Mouse (Mus musculus): ENCODE measurements around the gene Arnt2. TPM values are rescaled to one million over a fixed set of nuclear protein-coding genes. Genes with fewer than 3 reads are reported as not detected.
A peak's percentile ranks its signal among the peaks of the same experiment; 100 is the strongest.

The Arnt2 gene
- total RNA-seq, 2 experiments from 2014 or later, result 132 to 153 TPM

GRCm38 (mm10) chr7:84397320-84397719 is 12.7 kb downstream of the Arnt2 start:
- no peak for DNase-seq

GRCm38 (mm10) chr7:84396581-84396980 is 13.4 kb downstream of the Arnt2 start:
- DNase-seq, result no peak

- no peak for DNase-seq
These were observed 22.1 kb downstream of the Arnt2 start for GRCm38 (mm10) chr7:84387826-84388225.

GRCm38 (mm10) chr7:84386472-84386871 is 23.5 kb downstream of the Arnt2 start:
- DNase-seq, result no peak

- DNase-seq, result no peak
These were observed 25.2 kb downstream of the Arnt2 start for GRCm38 (mm10) chr7:84384778-84385177.

GRCm38 (mm10) chr7:84384086-84384485 is 25.9 kb downstream of the Arnt2 start:
- no peak for DNase-seq

- DNase-seq, result no peak
These were observed 27.6 kb downstream of the Arnt2 start for GRCm38 (mm10) chr7:84382346-84382745.

- DNase-seq, result no peak
These were observed 29.2 kb downstream of the Arnt2 start for GRCm38 (mm10) chr7:84380810-84381209.

GRCm38 (mm10) chr7:84377330-84377729 is 32.6 kb downstream of the Arnt2 start:
- DNase-seq, result no peak

GRCm38 (mm10) chr7:84373691-84374090 is 36.3 kb downstream of the Arnt2 start:
- DNase-seq, result no peak

GRCm38 (mm10) chr7:84372871-84373270 is 37.1 kb downstream of the Arnt2 start:
- DNase-seq, result no peak

- DNase-seq, result no peak
These were observed 37.7 kb downstream of the Arnt2 start for GRCm38 (mm10) chr7:84372280-84372679.

- DNase-seq, result no peak
These were observed 38.9 kb downstream of the Arnt2 start for GRCm38 (mm10) chr7:84370911-84371592.

- DNase-seq, result no peak
These were observed 43.7 kb downstream of the Arnt2 start for GRCm38 (mm10) chr7:84366251-84366650.

- no peak for DNase-seq
These were observed 47.3 kb downstream of the Arnt2 start for GRCm38 (mm10) chr7:84362711-84363110.

- no peak for DNase-seq
These were observed 48.8 kb downstream of the Arnt2 start for GRCm38 (mm10) chr7:84361086-84361684.

- no peak for DNase-seq
These were observed 51.5 kb downstream of the Arnt2 start for GRCm38 (mm10) chr7:84358426-84358825.

- DNase-seq, result peak; percentile 61
These were observed 54.1 kb downstream of the Arnt2 start for GRCm38 (mm10) chr7:84355619-84356570.

GRCm38 (mm10) chr7:84354890-84355289 is 55.1 kb downstream of the Arnt2 start:
- DNase-seq, result no peak

GRCm38 (mm10) chr7:84350529-84350928 is 59.4 kb downstream of the Arnt2 start:
- no peak for DNase-seq

- DNase-seq, result no peak
These were observed 60.0 kb downstream of the Arnt2 start for GRCm38 (mm10) chr7:84349976-84350375.

GRCm38 (mm10) chr7:84348145-84348911 is 61.6 kb downstream of the Arnt2 start:
- no peak for DNase-seq
